Mouse (Mus musculus) CD4-positive naive resting alpha-beta T cell, adult 76 days (primary cell): ENCODE results near the gene Zdhhc16. TPM values are rescaled to one million over a fixed set of nuclear protein-coding genes. Genes with fewer than 3 reads are reported as not detected.

Experiments used
- total RNA-seq: library from RNA; stranded (reverse); gene quantifications from one replicate; pipeline ENCODE4 v1.2.4, GENCODE M21; 2023

Gene Zdhhc16
- 23.9 TPM for total RNA-seq

GRCm38 (mm10) chr19:41933179-41934086 lies at the start of gene Zdhhc16, which contains the start of gene Exosc1:
Zdhhc16 (plus strand) TSS chr19:41933480.
Exosc1 (minus strand) TSS chr19:41933423.

GRCm38 (mm10) chr19:41895460-41896318 lies 37.6 kb upstream of the Zdhhc16 start, which contains the start of gene Rrp12:
Rrp12 (minus strand) TSS chr19:41896173.

GRCm38 (mm10) chr19:41911178-41912073 lies 21.9 kb upstream of the Zdhhc16 start, which contains the start of gene Pgam1:
Pgam1 (plus strand) TSS chr19:41911923.

GRCm38 (mm10) chr19:41980819-41981594 lies 47.7 kb downstream of the Zdhhc16 start, which contains the start of gene Mms19:
Mms19 (minus strand) TSS chr19:41981157.

GRCm38 (mm10) chr19:41981595-41981927 lies 48.3 kb downstream of the Zdhhc16 start, which contains the start of gene Ubtd1:
Ubtd1 (plus strand) TSS chr19:41981763.

Other genes with a start within 250 kb of the Zdhhc16 start
- not detected for gene Slit1, start 189.8 kb upstream of the Zdhhc16 start, total RNA-seq
- 1.7 TPM for gene Arhgap19, start 131.4 kb upstream of the Zdhhc16 start, total RNA-seq
- 74.5 TPM for gene Frat1, start 103.5 kb upstream of the Zdhhc16 start, total RNA-seq
- 157 TPM for gene Frat2, start 85.3 kb upstream of the Zdhhc16 start, total RNA-seq
- 36.7 TPM for gene Rrp12, start 37.3 kb upstream of the Zdhhc16 start, total RNA-seq
- gene Pgam1, start 21.6 kb upstream of the Zdhhc16 start, total RNA-seq = 40.7 TPM
- 37.9 TPM for gene Exosc1, start 57 bp upstream of the Zdhhc16 start, total RNA-seq
- gene Mms19, start 47.7 kb downstream of the Zdhhc16 start, total RNA-seq = 106 TPM
- 6.7 TPM for gene Ubtd1, start 48.3 kb downstream of the Zdhhc16 start, total RNA-seq
- gene Ankrd2, start 102.5 kb downstream of the Zdhhc16 start, total RNA-seq = not detected
- gene Hoga1, start 112.1 kb downstream of the Zdhhc16 start, total RNA-seq = not detected
- gene 4933411K16Rik, start 118.8 kb downstream of the Zdhhc16 start, total RNA-seq = not detected
- not detected for gene Morn4, start 152.9 kb downstream of the Zdhhc16 start, total RNA-seq
- gene Pi4k2a, start 157.0 kb downstream of the Zdhhc16 start, total RNA-seq = 54.0 TPM
- gene Avpi1, start 195.6 kb downstream of the Zdhhc16 start, total RNA-seq = 9.9 TPM
- gene Marveld1, start 213.9 kb downstream of the Zdhhc16 start, total RNA-seq = 10.6 TPM
- gene Zfyve27, start 230.5 kb downstream of the Zdhhc16 start, total RNA-seq = 73.4 TPM